Mouse (Mus musculus) kidney, postnatal 4 days (tissue): ENCODE measurements around the gene Abca16.
A peak's percentile ranks its signal among the peaks of the same experiment; 100 is the strongest.

ENCODE experiments used
- DNase-seq, 2 experiments: peaks; one replicate each; pipeline ENCODE4 v3.0.0; 2021; ENCODE audit warnings: mixed read lengths in 2 of 2

Abca16 gene

DNA sequence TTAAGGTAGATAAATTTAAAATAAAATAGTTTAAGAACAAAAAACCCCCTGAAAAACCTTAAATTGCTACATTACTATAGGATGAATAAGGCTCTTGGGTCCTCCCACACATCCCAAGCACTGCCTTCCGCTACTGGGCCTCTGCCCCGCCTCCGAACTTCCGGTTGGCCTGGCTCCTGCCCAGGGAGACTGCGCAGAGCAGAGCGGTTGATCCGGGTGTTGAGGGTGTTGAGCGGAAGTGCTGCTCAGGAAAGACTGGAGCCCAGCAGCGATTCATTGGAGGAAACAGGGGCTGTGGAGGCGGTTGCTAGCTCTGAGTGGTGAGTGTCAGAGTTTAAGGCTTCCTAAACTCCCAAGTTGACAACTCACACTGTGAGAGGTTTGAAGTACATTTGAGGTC, at the start of gene Abca16:
Gene Abca16, plus strand, starts transcription at position 201 of the 400 bp plus-strand sequence.
- peak; percentile 4 for DNase-seq

GRCm38 (mm10) chr7:120361159-120361558, 48.3 kb upstream of the Abca16 start:
- peak; percentile 6 to 13 for DNase-seq

DNA sequence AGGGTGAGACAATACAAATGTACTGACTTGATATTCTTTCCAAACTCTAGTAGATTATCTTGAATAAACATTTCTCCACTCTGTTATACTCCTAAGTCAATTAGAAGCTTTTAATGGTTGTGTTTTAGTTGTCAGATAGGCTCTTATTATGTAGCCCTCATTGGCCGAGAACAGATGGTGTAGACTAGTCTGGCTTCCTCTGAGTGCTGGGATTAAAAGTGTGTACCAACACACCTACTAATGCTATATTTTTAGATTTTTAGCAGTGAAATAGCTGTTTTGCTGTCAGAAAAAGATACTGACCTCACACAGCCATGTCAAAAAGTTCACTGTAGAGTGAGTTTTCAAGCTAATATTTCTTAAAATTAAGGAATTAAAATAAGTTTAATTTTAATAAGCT, 2.9 kb downstream of the Abca16 start:
- DNase-seq = no peak

DNA sequence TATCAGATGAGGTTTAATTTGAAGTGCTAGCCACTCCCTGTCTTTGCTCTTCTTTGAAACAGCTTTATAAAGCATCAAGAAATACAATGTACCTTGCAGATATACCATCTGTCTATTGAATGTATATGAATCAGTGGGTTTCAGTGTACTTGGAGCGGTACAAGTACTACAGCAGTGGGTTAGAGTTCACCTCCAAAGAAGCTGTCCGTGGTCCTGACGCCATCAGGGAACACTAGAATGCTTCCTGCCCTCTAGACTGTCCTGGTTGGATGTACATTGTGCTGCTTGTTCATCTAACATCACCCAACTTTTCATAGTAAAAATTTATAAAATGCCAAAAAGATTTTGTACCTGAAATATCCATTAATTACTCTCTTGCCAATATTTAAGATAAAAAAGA, 17.2 kb downstream of the Abca16 start:
- peak; percentile 67 to 68 for DNase-seq

- no peak for DNase-seq
Measured at GRCm38 (mm10) chr7:120431464-120431863, 22.0 kb downstream of the Abca16 start.

GRCm38 (mm10) chr7:120503891-120504662, 94.6 kb downstream of the Abca16 start:
- DNase-seq = peak; percentile 5 to 31

DNA sequence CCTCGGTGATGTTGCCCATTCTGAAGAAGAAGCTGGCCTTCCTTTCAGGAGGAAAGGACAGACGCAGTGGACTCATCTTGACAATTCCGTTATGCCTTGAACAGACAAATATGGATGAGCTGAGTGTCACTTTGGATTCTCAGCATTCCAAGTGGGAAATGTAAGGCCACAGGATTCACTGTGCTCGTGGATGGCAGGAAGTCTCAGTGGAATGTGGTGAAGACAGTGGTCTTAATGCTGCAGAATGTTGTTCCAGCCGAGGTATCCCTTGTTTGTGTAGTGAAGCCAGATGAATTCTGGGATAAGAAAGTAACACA, 95.2 kb downstream of the Abca16 start:
- no peak for DNase-seq

DNA sequence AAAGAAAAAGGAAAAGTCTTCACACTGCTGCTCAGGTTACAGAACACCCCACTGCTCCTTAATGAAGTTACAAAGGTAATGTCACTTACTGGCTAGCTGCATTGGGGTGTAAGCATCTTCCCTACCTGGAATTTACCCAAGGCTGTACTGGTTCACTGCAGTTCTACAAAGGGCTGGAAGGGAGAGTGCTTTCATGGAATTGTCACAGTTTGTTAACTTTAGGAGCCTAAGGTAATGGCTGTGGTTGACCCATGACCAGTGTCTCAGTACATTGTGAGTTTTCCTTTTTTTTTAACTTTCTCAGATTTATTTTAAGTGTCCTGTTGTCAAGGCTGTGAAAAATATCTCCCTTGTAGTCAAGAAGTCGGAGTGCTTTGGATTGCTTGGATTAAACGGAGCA, 125.4 kb downstream of the Abca16 start:
- no peak for DNase-seq

GRCm38 (mm10) chr7:120552479-120553180, 143.2 kb downstream of the Abca16 start:
- DNase-seq = no peak

DNA sequence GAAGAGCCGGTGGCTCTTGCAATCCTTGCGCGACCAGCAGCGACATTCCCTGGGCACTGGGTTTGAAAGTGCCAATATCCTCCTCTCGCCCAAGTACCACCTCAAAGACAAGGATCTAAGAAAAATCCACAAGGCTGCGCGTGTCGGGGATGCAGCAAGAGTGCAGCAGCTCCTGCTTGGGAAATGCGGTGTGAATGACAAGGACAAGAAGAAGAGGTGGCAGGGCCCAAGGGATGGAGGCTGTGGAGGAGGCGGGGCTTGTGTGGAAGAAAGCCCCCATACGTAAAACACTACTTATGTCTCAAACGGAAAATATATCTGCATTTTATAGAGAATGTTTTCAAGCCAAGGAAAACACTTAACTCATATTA, 143.7 kb downstream of the Abca16 start:
- DNase-seq = no peak

- DNase-seq = no peak
Measured at GRCm38 (mm10) chr7:120567366-120567765, 157.9 kb downstream of the Abca16 start.

- no peak for DNase-seq
Measured at GRCm38 (mm10) chr7:120576520-120576919, 167.1 kb downstream of the Abca16 start.
